Mouse (Mus musculus) megakaryocyte, adult 5-6 weeks (primary cell): ENCODE data around the gene S100a13. TPM values are rescaled to one million over a fixed set of nuclear protein-coding genes. Genes with fewer than 3 reads are reported as not detected.

ENCODE experiments used
- ATAC-seq: 2 replicates; pipeline ENCODE4 v1.8.0; 2016; ENCODE audit warnings: mild to moderate bottlenecking, inconsistent platforms; ENCODE audit not compliant: poor library complexity, severe bottlenecking
- total RNA-seq, 2 experiments: library from RNA; stranded (forward) in 1 of 2; stranded (reverse) in 1 of 2; fragments of 153-499, 151-499 nt in 1 of 2; fragments of 221-1000, 200-1000 nt in 1 of 2; gene quantifications; 2 replicates each; pipeline versions ENCODE4 v1.2.3 to v1.2.4; 2015 to 2017

Gene S100a13
- total RNA-seq, 2 experiments from 2014 or later = 121 to 179 TPM

GRCm38 (mm10) chr3:90550421-90550790 lies 36.2 kb downstream of the S100a13 start:
- no peak for ATAC-seq

GRCm38 (mm10) chr3:90552231-90552630 lies 38.0 kb downstream of the S100a13 start:
- ATAC-seq = no peak

GRCm38 (mm10) chr3:90555954-90556353 lies 41.7 kb downstream of the S100a13 start:
- ATAC-seq = no peak

DNA sequence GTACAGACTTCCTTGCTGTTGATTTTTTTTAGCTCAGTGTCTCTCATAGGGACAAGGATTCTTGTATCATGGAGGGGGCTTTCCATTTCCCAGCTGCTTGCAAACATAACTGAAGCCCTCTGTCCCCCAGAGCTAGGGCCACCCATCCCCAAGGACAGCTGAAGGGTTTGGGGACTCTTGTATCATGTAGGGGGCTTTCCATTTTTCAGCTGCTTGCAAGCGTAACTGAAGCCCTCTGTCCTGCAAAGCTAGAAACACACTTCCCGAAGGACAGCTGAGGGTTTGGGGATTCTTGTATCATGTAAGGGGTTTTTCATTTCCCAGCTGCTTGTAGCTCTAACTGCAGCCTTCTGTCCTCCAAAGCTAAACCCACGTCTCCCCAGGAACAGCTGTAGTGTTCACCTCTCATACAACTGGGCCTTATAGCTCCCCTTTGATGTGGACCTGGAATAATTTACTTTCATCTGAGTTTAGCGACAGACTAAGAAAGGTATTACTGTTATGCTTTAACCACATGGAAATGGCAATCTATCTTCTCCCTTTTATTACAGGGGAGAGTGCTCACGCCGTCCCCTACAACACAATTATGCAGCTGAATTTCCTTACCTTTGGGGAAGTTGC lies 45.9 kb downstream of the S100a13 start, which contains the start of gene S100a3:
Gene S100a3 (plus strand): TSS at position 571 of the 621 bp plus-strand sequence.
- ATAC-seq = no peak

Other genes with a start within 250 kb of the S100a13 start
- gene Dennd4b, start 249.2 kb upstream of the S100a13 start, total RNA-seq (2015) = 30.8 and 38.1 TPM in 2 replicates
- gene Dennd4b, start 249.2 kb upstream of the S100a13 start, total RNA-seq (2017) = 20.0 and 21.2 TPM in 2 replicates
- 91.6 and 110 TPM in 2 replicates for gene Gatad2b, start 221.3 kb upstream of the S100a13 start, total RNA-seq (2015)
- 25.3 and 33.5 TPM in 2 replicates for gene Gatad2b, start 221.3 kb upstream of the S100a13 start, total RNA-seq (2017)
- gene Slc27a3, start 124.5 kb upstream of the S100a13 start, total RNA-seq (2015) = 0.21 and 0.33 TPM in 2 replicates
- 1.1 and 3.0 TPM in 2 replicates for gene Slc27a3, start 124.5 kb upstream of the S100a13 start, total RNA-seq (2017)
- gene Ints3, start 80.8 kb upstream of the S100a13 start, total RNA-seq (2015) = 13.7 and 14.7 TPM in 2 replicates
- 14.9 and 20.5 TPM in 2 replicates for gene Ints3, start 80.8 kb upstream of the S100a13 start, total RNA-seq (2017)
- not detected in 2 replicates for gene Npr1, start 48.6 kb upstream of the S100a13 start, total RNA-seq (2015)
- 0.08 TPM in 1 of 2 replicates, not detected in the other for gene Npr1, start 48.6 kb upstream of the S100a13 start, total RNA-seq (2017)
- 51.8 and 57.3 TPM in 2 replicates for gene Ilf2, start 38.3 kb upstream of the S100a13 start, total RNA-seq (2015)
- gene Ilf2, start 38.3 kb upstream of the S100a13 start, total RNA-seq (2017) = 103 and 111 TPM in 2 replicates
- 41.6 and 47.3 TPM in 2 replicates for gene Snapin, start 23.4 kb upstream of the S100a13 start, total RNA-seq (2015)
- 40.9 and 49.5 TPM in 2 replicates for gene Snapin, start 23.4 kb upstream of the S100a13 start, total RNA-seq (2017)
- gene Chtop, start 4.9 kb upstream of the S100a13 start, total RNA-seq (2015) = 97.7 and 99.3 TPM in 2 replicates
- gene Chtop, start 4.9 kb upstream of the S100a13 start, total RNA-seq (2017) = 85.7 and 88.3 TPM in 2 replicates
- 70.5 and 89.5 TPM in 2 replicates for gene S100a1, start within 50 bp of the S100a13 start, total RNA-seq (2015)
- 50.9 and 80.4 TPM in 2 replicates for gene S100a1, start within 50 bp of the S100a13 start, total RNA-seq (2017)
- not detected in 2 replicates for gene S100a14, start 12.4 kb downstream of the S100a13 start, total RNA-seq (2015)
- gene S100a14, start 12.4 kb downstream of the S100a13 start, total RNA-seq (2017) = 0.16 TPM in 1 of 2 replicates, not detected in the other
- not detected in 2 replicates for gene S100a16, start 22.8 kb downstream of the S100a13 start, total RNA-seq (2015)
- not detected in 2 replicates for gene S100a16, start 22.8 kb downstream of the S100a13 start, total RNA-seq (2017)
- gene S100a3, start 46.1 kb downstream of the S100a13 start, total RNA-seq (2015) = 0.66 TPM in 1 of 2 replicates, not detected in the other
- not detected in 2 replicates for gene S100a3, start 46.1 kb downstream of the S100a13 start, total RNA-seq (2017)
- gene S100a2, start 75.8 kb downstream of the S100a13 start, total RNA-seq (2015) = not detected in 2 replicates
- gene S100a2, start 75.8 kb downstream of the S100a13 start, total RNA-seq (2017) = not detected in 2 replicates
- not detected in 2 replicates for gene Gm42674, start 87.5 kb downstream of the S100a13 start, total RNA-seq (2015)
- gene Gm42674, start 87.5 kb downstream of the S100a13 start, total RNA-seq (2017) = 2.9 and 5.7 TPM in 2 replicates
- 2,878 and 2,936 TPM in 2 replicates for gene S100a4, start 89.3 kb downstream of the S100a13 start, total RNA-seq (2015)
- gene S100a4, start 89.3 kb downstream of the S100a13 start, total RNA-seq (2017) = 3,102 and 3,469 TPM in 2 replicates
- not detected in 2 replicates for gene S100a5, start 94.1 kb downstream of the S100a13 start, total RNA-seq (2015)
- 3.4 TPM in 1 of 2 replicates, not detected in the other for gene S100a5, start 94.1 kb downstream of the S100a13 start, total RNA-seq (2017)
- gene S100a6, start 98.4 kb downstream of the S100a13 start, total RNA-seq (2015) = 2,141 and 2,313 TPM in 2 replicates
- 1,043 and 1,047 TPM in 2 replicates for gene S100a6, start 98.4 kb downstream of the S100a13 start, total RNA-seq (2017)
- gene S100a7a, start 139.6 kb downstream of the S100a13 start, total RNA-seq (2015) = 0.11 and 0.31 TPM in 2 replicates
- gene S100a7a, start 139.6 kb downstream of the S100a13 start, total RNA-seq (2017) = 0.29 TPM in 1 of 2 replicates, not detected in the other
- gene S100a8, start 154.5 kb downstream of the S100a13 start, total RNA-seq (2015) = 16,705 and 21,369 TPM in 2 replicates
- gene S100a8, start 154.5 kb downstream of the S100a13 start, total RNA-seq (2017) = 18,572 and 19,307 TPM in 2 replicates
- gene S100a9, start 181.3 kb downstream of the S100a13 start, total RNA-seq (2015) = 25,767 and 33,746 TPM in 2 replicates
- 12,484 and 18,004 TPM in 2 replicates for gene S100a9, start 181.3 kb downstream of the S100a13 start, total RNA-seq (2017)
- 0.07 TPM in 1 of 2 replicates, not detected in the other for gene Pglyrp4, start 212.5 kb downstream of the S100a13 start, total RNA-seq (2015)
- gene Pglyrp4, start 212.5 kb downstream of the S100a13 start, total RNA-seq (2017) = 0.28 and 0.44 TPM in 2 replicates